Mouse (Mus musculus) urinary bladder, postnatal 10 days (tissue): ENCODE results near the gene Nfrkb.
A peak's percentile ranks its signal among the peaks of the same experiment; 100 is the strongest.

ENCODE experiments used
- DNase-seq: peaks from one replicate; pipeline ENCODE4 v3.0.0; 2022; ENCODE audit warnings: low spot score

Gene Nfrkb

GRCm38 (mm10) chr9:31385947-31386354 lies at the start of gene Nfrkb:
TSS of gene Nfrkb (plus strand) at chr9:31386192.
- peak; percentile 78 for DNase-seq

- DNase-seq: no peak
Observed at GRCm38 (mm10) chr9:31344289-31344831, 41.6 kb upstream of the Nfrkb start.

GRCm38 (mm10) chr9:31346575-31347080 lies 39.4 kb upstream of the Nfrkb start:
- no peak for DNase-seq

GRCm38 (mm10) chr9:31348458-31348857 lies 37.5 kb upstream of the Nfrkb start:
- no peak for DNase-seq

GRCm38 (mm10) chr9:31348915-31349314 lies 37.1 kb upstream of the Nfrkb start:
- DNase-seq: peak; percentile 35

GRCm38 (mm10) chr9:31352716-31353115 lies 33.3 kb upstream of the Nfrkb start:
- DNase-seq: no peak

- no peak for DNase-seq
Observed at GRCm38 (mm10) chr9:31353518-31353917, 32.5 kb upstream of the Nfrkb start.

GRCm38 (mm10) chr9:31354051-31354450 lies 31.9 kb upstream of the Nfrkb start:
- DNase-seq: no peak

- no peak for DNase-seq
Observed at GRCm38 (mm10) chr9:31363698-31364609, 22.0 kb upstream of the Nfrkb start.

GRCm38 (mm10) chr9:31365086-31365485 lies 20.9 kb upstream of the Nfrkb start:
- no peak for DNase-seq

- no peak for DNase-seq
Observed at GRCm38 (mm10) chr9:31371740-31372139, 14.3 kb upstream of the Nfrkb start.

- DNase-seq: no peak
Observed at GRCm38 (mm10) chr9:31376661-31377060, 9.3 kb upstream of the Nfrkb start.

- DNase-seq: no peak
Observed at GRCm38 (mm10) chr9:31384786-31385499, 1.0 kb upstream of the Nfrkb start.

- no peak for DNase-seq
Observed at GRCm38 (mm10) chr9:31385500-31385869, 507 bp upstream of the Nfrkb start.

GRCm38 (mm10) chr9:31386368-31387180 lies 582 bp downstream of the Nfrkb start:
- DNase-seq: no peak

GRCm38 (mm10) chr9:31387206-31387605 lies 1.2 kb downstream of the Nfrkb start:
- DNase-seq: no peak

- DNase-seq: peak; percentile 44
Observed at GRCm38 (mm10) chr9:31400441-31400840, 14.4 kb downstream of the Nfrkb start.

GRCm38 (mm10) chr9:31404311-31404710 lies 18.3 kb downstream of the Nfrkb start:
- no peak for DNase-seq

GRCm38 (mm10) chr9:31405217-31405616 lies 19.2 kb downstream of the Nfrkb start:
- no peak for DNase-seq

GRCm38 (mm10) chr9:31412165-31412564 lies 26.2 kb downstream of the Nfrkb start:
- DNase-seq: no peak

GRCm38 (mm10) chr9:31418821-31419220 lies 32.8 kb downstream of the Nfrkb start:
- DNase-seq: no peak

- DNase-seq: no peak
Observed at GRCm38 (mm10) chr9:31422143-31422542, 36.2 kb downstream of the Nfrkb start.
